Mouse (Mus musculus) right cerebral cortex, postnatal 10 days (tissue): ENCODE measurements around the gene Clec16a.
A peak's percentile ranks its signal among the peaks of the same experiment; 100 is the strongest.

Experiments
- DNase-seq, 2 experiments: peaks; one replicate each; pipeline ENCODE4 v3.0.0; 2021; ENCODE audit warnings: low spot score in 2 of 2

Gene Clec16a

GRCm38 (mm10) chr16:10675612-10676011, 130.5 kb downstream of the Clec16a start:
- DNase-seq: no peak

- no peak for DNase-seq
These were observed 131.4 kb downstream of the Clec16a start for GRCm38 (mm10) chr16:10676461-10677066.

- DNase-seq: no peak
These were observed 137.4 kb downstream of the Clec16a start for GRCm38 (mm10) chr16:10682521-10682920.

- no peak for DNase-seq
These were observed 138.3 kb downstream of the Clec16a start for GRCm38 (mm10) chr16:10683193-10684000.

GRCm38 (mm10) chr16:10689748-10690318, 144.7 kb downstream of the Clec16a start:
- no peak for DNase-seq

GRCm38 (mm10) chr16:10690442-10690841, 145.3 kb downstream of the Clec16a start:
- no peak for DNase-seq

- no peak for DNase-seq
These were observed 146.6 kb downstream of the Clec16a start for GRCm38 (mm10) chr16:10691705-10692104.

GRCm38 (mm10) chr16:10692848-10693247, 147.7 kb downstream of the Clec16a start:
- no peak for DNase-seq

GRCm38 (mm10) chr16:10693424-10693823, 148.3 kb downstream of the Clec16a start:
- no peak for DNase-seq

GRCm38 (mm10) chr16:10694414-10694851, 149.3 kb downstream of the Clec16a start:
- DNase-seq: peak; percentile 46 to 48

- no peak for DNase-seq
These were observed 152.9 kb downstream of the Clec16a start for GRCm38 (mm10) chr16:10697861-10698659.

- DNase-seq: no peak
These were observed 154.2 kb downstream of the Clec16a start for GRCm38 (mm10) chr16:10699316-10699715.

GRCm38 (mm10) chr16:10700160-10700559, 155.0 kb downstream of the Clec16a start:
- no peak for DNase-seq

GRCm38 (mm10) chr16:10702399-10702798, 157.3 kb downstream of the Clec16a start:
- DNase-seq: no peak

- no peak for DNase-seq
These were observed 158.8 kb downstream of the Clec16a start for GRCm38 (mm10) chr16:10703932-10704331.

- DNase-seq: no peak
These were observed 160.3 kb downstream of the Clec16a start for GRCm38 (mm10) chr16:10705396-10705795.

GRCm38 (mm10) chr16:10711524-10711923, 166.4 kb downstream of the Clec16a start:
- DNase-seq: no peak

GRCm38 (mm10) chr16:10713041-10713440, 167.9 kb downstream of the Clec16a start:
- DNase-seq: no peak

- no peak for DNase-seq
These were observed 168.5 kb downstream of the Clec16a start for GRCm38 (mm10) chr16:10713441-10714239.

GRCm38 (mm10) chr16:10715211-10715610, 170.1 kb downstream of the Clec16a start:
- no peak for DNase-seq

GRCm38 (mm10) chr16:10715632-10716031, 170.5 kb downstream of the Clec16a start:
- DNase-seq: no peak
